Comparison of ENCODE assay signal across 8 mouse cellular contexts in genomic region chr8:125567569-125567968, GRCm38 (mm10). TPM values are rescaled to one million over a fixed set of nuclear protein-coding genes. Genes with fewer than 3 reads are reported as not detected.
DNase-seq lines count a peak whose midpoint lies in the region; ATAC-seq lines count a peak whose summit lies in the region.

No protein-coding gene starts in this region.

- no peaks in the 10 kb centered on the region for H3K27me3 ChIP-seq in embryonic facial prominence, embryonic 15.5 days
- peaks cover 40% of the 10 kb centered on the region for H3K27me3 ChIP-seq in midbrain, embryonic 10.5 days (ENCODE audit: low read depth, poor library complexity, severe bottlenecking)

- peak overlapping the region; percentile 69 for H3K4me3 ChIP-seq in embryonic facial prominence, embryonic 15.5 days (replicated peaks)
- peak overlapping the region; percentile 85 for H3K4me3 ChIP-seq in midbrain, embryonic 10.5 days

- peaks cover 27% of the 10 kb centered on the region for H3K4me1 ChIP-seq in embryonic facial prominence, embryonic 15.5 days
- peaks cover 63% of the 10 kb centered on the region for H3K4me1 ChIP-seq in midbrain, embryonic 10.5 days

- no peak for DNase-seq in frontal cortex, postnatal 25 days (ENCODE audit: low spot score in 2 of 2)
- peak; percentile 68 for DNase-seq in 3T3-L1 (ENCODE audit: low read depth, low spot score)
- DNase-seq in midbrain, embryonic 10.5 days (ENCODE audit: low spot score), result no peak
- DNase-seq in thymus, postnatal 36 days, result peak; percentile 36 to 55
- no peak for DNase-seq in kidney, postnatal 14 days
- DNase-seq in gastrocnemius, postnatal 36 days, result no peak

- no peaks in the 10 kb centered on the region for H3K9me3 ChIP-seq in embryonic facial prominence, embryonic 15.5 days (replicated peaks)
- H3K9me3 ChIP-seq in midbrain, embryonic 10.5 days (replicated peaks), result peaks cover 4% of the 10 kb centered on the region; the same call in 1 of the 2 replicates

- intact Hi-C loops in gastrocnemius, postnatal 36 days (cut with DNase I), result loop anchor here (5.0 kb wide), 1 partner anchor 80 kb away; no protein-coding TSS in a partner anchor

- H3K4me2 ChIP-seq in embryonic facial prominence, embryonic 15.5 days (replicated peaks), result peak overlapping the region; percentile 89

- H3K36me3 ChIP-seq in embryonic facial prominence, embryonic 15.5 days, result no peaks in the 10 kb centered on the region
- no peaks in the 10 kb centered on the region for H3K36me3 ChIP-seq in midbrain, embryonic 10.5 days

- H3K27ac ChIP-seq in embryonic facial prominence, embryonic 15.5 days (replicated peaks), result no peak overlapping the region
- H3K27ac ChIP-seq in midbrain, embryonic 10.5 days (replicated peaks), result no peak overlapping the region

- H3K9ac ChIP-seq in embryonic facial prominence, embryonic 15.5 days, result no peak overlapping the region

- 40% methylated on average over 7 of the region's 7 CpGs for WGBS in embryonic facial prominence, embryonic 15.5 days
- WGBS in midbrain, embryonic 10.5 days, result 73% methylated on average over 7 of the region's 7 CpGs

- 0 out of 2 replicates have a peak, but pooled peaks have one; percentile 35 for ATAC-seq in frontal cortex, adult (ENCODE audit: low TSS enrichment)
- no peak for ATAC-seq in embryonic facial prominence, embryonic 15.5 days (ENCODE audit: insufficient number of reproducible peaks, low FRiP score, low TSS enrichment, low read depth)

RNA-seq across cellular contexts. Expression of gene Sipa1l2, which starts 2.0 kb away (rescaled TPM):
- 12.6 and 12.8 TPM in 2 replicates for polyA plus RNA-seq in embryonic facial prominence, embryonic 15.5 days (2015; fragmentation: Nextera tagmentation; extraction: Ambion mirVana)
- 14.8 and 21.9 TPM in 2 replicates for polyA plus RNA-seq in midbrain, embryonic 10.5 days (2016; fragmentation: Nextera tagmentation; extraction: Ambion mirVana)
- total RNA-seq in gastrocnemius, postnatal 36 days (2021), result 1 to 10 TPM; 4.9 to 5.2 TPM

Comparison
In these comparisons a context has a peak if more than half of its experiments do, and no peak if none do; other contexts are left out.
1. DNase-seq: peak in 3T3-L1 (single experiment) and thymus, postnatal 36 days (2 of 2); none in frontal cortex, postnatal 25 days (0 of 2), midbrain, embryonic 10.5 days (single experiment), kidney, postnatal 14 days (single experiment) and gastrocnemius, postnatal 36 days (0 of 2).